Mouse (Mus musculus) CH12.LX (cell line): Measurements from ENCODE around the gene Nos1. TPM values are rescaled to one million over a fixed set of nuclear protein-coding genes. Genes with fewer than 3 reads are reported as not detected.

ENCODE experiments used
- DNase-seq: peaks from one replicate; pipeline ENCODE4 v3.0.0-alpha.2; 2013; ENCODE audit errors: extremely low read depth
- H3K27ac ChIP-seq: 2 replicates; pipeline ENCODE4 v1.5.1; 2012; ENCODE audit warnings: low read depth, mild to moderate bottlenecking, control low read depth, moderate library complexity; ENCODE audit not compliant: insufficient read depth
- H3K27me3 ChIP-seq: replicated peaks from 2 replicates; pipeline ENCODE3; 2012; ENCODE audit warnings: inconsistent platforms
- H3K36me3 ChIP-seq, 2 experiments: replicated peaks in 1 of 2; 2 replicates each; pipeline versions ENCODE3 to v1.6.1; 2012; ENCODE audit warnings: inconsistent platforms in 1 of 2, low read length in 1 of 2, mild to moderate bottlenecking in 1 of 2, mixed read lengths in 1 of 2, moderate library complexity in 1 of 2; ENCODE audit not compliant: control insufficient read depth in 1 of 2, insufficient read depth in 1 of 2
- H3K4me1 ChIP-seq, 2 experiments: 2 replicates each; pipeline ENCODE4 v1.6.1; 2012; ENCODE audit warnings: inconsistent platforms in 1 of 2, moderate library complexity in 1 of 2; ENCODE audit not compliant: insufficient read depth in 2 of 2, control insufficient read depth in 1 of 2
- H3K4me2 ChIP-seq: 2 replicates; pipeline ENCODE4 v1.6.1; 2012; ENCODE audit warnings: low read depth, mild to moderate bottlenecking, control low read depth; ENCODE audit not compliant: poor library complexity, insufficient read depth, severe bottlenecking
- H3K4me3 ChIP-seq, 3 experiments: fragments of 150-350 bp in 1 of 3; sonication (generic) in 1 of 3; replicated peaks in 1 of 3; 2 replicates each; pipeline versions ENCODE3 to v1.5.1; 2011 to 2012; ENCODE audit warnings: low read depth in 2 of 3, low read length in 2 of 3, mild to moderate bottlenecking in 2 of 3, moderate library complexity in 2 of 3, control low read depth in 1 of 3, improper control_type of control experiment in 1 of 3, inconsistent platforms in 1 of 3, mixed read lengths in 1 of 3; ENCODE audit not compliant: poor library complexity in 1 of 3
- H3K79me2 ChIP-seq: replicated peaks from 2 replicates; pipeline ENCODE4 v1.6.1; 2012; ENCODE audit warnings: mild to moderate bottlenecking, moderate library complexity; ENCODE audit not compliant: control insufficient read depth, poor library complexity, insufficient read depth, severe bottlenecking; ENCODE audit errors: extremely low read depth
- H3K9ac ChIP-seq: 2 replicates; pipeline ENCODE4 v1.6.1; 2012; ENCODE audit warnings: low read depth, mild to moderate bottlenecking, control low read depth, moderate library complexity; ENCODE audit not compliant: insufficient read depth
- H3K9me3 ChIP-seq: replicated peaks from 2 replicates; pipeline ENCODE3; 2012; ENCODE audit warnings: low read length, inconsistent platforms, mixed read lengths
- BHLHE40 ChIP-seq: IDR thresholded peaks from 2 replicates; pipeline ENCODE4 v1.6.1; 2011; ENCODE audit warnings: mild to moderate bottlenecking, low read depth, low read length, improper control_type of control experiment
- CHD1 ChIP-seq: IDR thresholded peaks from 2 replicates; pipeline ENCODE4 v1.6.1; 2012; ENCODE audit warnings: low read depth, low read length, improper control_type of control experiment, inconsistent platforms
- CHD2 ChIP-seq: IDR thresholded peaks from 2 replicates; pipeline ENCODE4 v1.6.1; 2011; ENCODE audit warnings: low read length, improper control_type of control experiment
- CTCF ChIP-seq, 2 experiments: IDR thresholded peaks in 1 of 2; conservative IDR thresholded peaks in 1 of 2; 2 replicates each; pipeline ENCODE4 v1.5.1; 2011 to 2012; ENCODE audit warnings: low read depth in 2 of 2, low read length in 2 of 2, improper control_type of control experiment in 1 of 2, inconsistent platforms in 1 of 2, mild to moderate bottlenecking in 1 of 2, moderate library complexity in 1 of 2
- E2F4 ChIP-seq: IDR thresholded peaks from 2 replicates; pipeline ENCODE4 v1.6.1; 2011; ENCODE audit warnings: low read depth, low read length, improper control_type of control experiment; ENCODE audit not compliant: insufficient replicate concordance
- ELF1 ChIP-seq: IDR thresholded peaks from 2 replicates; pipeline ENCODE4 v1.6.1; 2014; ENCODE audit warnings: low read depth, mild to moderate bottlenecking, inconsistent platforms, low read length, improper control_type of control experiment
- EP300 ChIP-seq: IDR thresholded peaks from 2 replicates; pipeline ENCODE4 v1.6.1; 2011; ENCODE audit warnings: low read length, improper control_type of control experiment
- ETS1 ChIP-seq: conservative IDR thresholded peaks from 2 replicates; pipeline ENCODE4 v1.6.1; 2012; ENCODE audit warnings: low read depth, mild to moderate bottlenecking, inconsistent platforms, low read length, improper control_type of control experiment, moderate library complexity
- GABPA ChIP-seq: IDR thresholded peaks from 2 replicates; pipeline ENCODE4 v1.6.1; 2012; ENCODE audit warnings: low read depth, low read length, improper control_type of control experiment, inconsistent platforms; ENCODE audit not compliant: insufficient replicate concordance
- JUND ChIP-seq: conservative IDR thresholded peaks from 2 replicates; pipeline ENCODE4 v1.6.1; 2011; ENCODE audit warnings: low read depth, low read length, improper control_type of control experiment
- KAT2A ChIP-seq: IDR thresholded peaks from 2 replicates; pipeline ENCODE4 v1.6.1; 2012; ENCODE audit warnings: low read length, improper control_type of control experiment, inconsistent platforms; ENCODE audit not compliant: insufficient replicate concordance
- NRF1 ChIP-seq: IDR thresholded peaks from 2 replicates; pipeline ENCODE4 v1.6.1; 2014; ENCODE audit warnings: low read depth, mild to moderate bottlenecking, inconsistent platforms, low read length, improper control_type of control experiment, moderate library complexity
- PAX5 ChIP-seq: IDR thresholded peaks from 2 replicates; pipeline ENCODE4 v1.6.1; 2012; ENCODE audit warnings: low read length, inconsistent platforms, mixed read lengths
- POLR2A ChIP-seq: IDR thresholded peaks from 2 replicates; pipeline ENCODE4 v1.6.1; 2011; ENCODE audit warnings: low read depth, mild to moderate bottlenecking, improper control_type of control experiment, low read length
- POLR2AphosphoS2 ChIP-seq: IDR thresholded peaks from 2 replicates; pipeline ENCODE4 v1.6.1; 2011; ENCODE audit warnings: low read depth, low read length, improper control_type of control experiment
- SIN3A ChIP-seq: IDR thresholded peaks from 2 replicates; pipeline ENCODE4 v1.6.1; 2012; ENCODE audit warnings: low read length, improper control_type of control experiment, inconsistent platforms
- SMC3 ChIP-seq: IDR thresholded peaks from 2 replicates; pipeline ENCODE4 v1.6.1; 2011; ENCODE audit warnings: low read depth, low read length, improper control_type of control experiment
- TBP ChIP-seq: conservative IDR thresholded peaks from 2 replicates; pipeline ENCODE4 v1.6.1; 2011; ENCODE audit warnings: low read depth, low read length, improper control_type of control experiment
- TCF12 ChIP-seq: IDR thresholded peaks from 2 replicates; pipeline ENCODE4 v1.6.1; 2014; ENCODE audit warnings: low read depth, mild to moderate bottlenecking, inconsistent platforms, low read length, improper control_type of control experiment
- UBTF ChIP-seq: IDR thresholded peaks from 2 replicates; pipeline ENCODE4 v1.6.1; 2012; ENCODE audit warnings: low read depth, mild to moderate bottlenecking, inconsistent platforms, low read length, improper control_type of control experiment, moderate library complexity
- ZC3H11A ChIP-seq: IDR thresholded peaks from 2 replicates; pipeline ENCODE4 v1.6.1; 2012; ENCODE audit warnings: low read depth, mild to moderate bottlenecking, inconsistent platforms, low read length, improper control_type of control experiment
- ZNF384 ChIP-seq: IDR thresholded peaks from 2 replicates; pipeline ENCODE4 v1.6.1; 2012; ENCODE audit warnings: low read depth, low read length, improper control_type of control experiment, inconsistent platforms
- dilution Hi-C: fragments of 300-500 bp; cut with MboI; formaldehyde crosslinking; loops from 2 replicates; pipeline ENCODE4 v1.14.3; 2020; ENCODE audit warnings: low sequenced_read_pairs; ENCODE audit not compliant: extremely low pct_unique_long_range_greater_than_20kb, extremely low pct_ligation_motif_present
- in situ Hi-C: fragments of 300-500 bp; cut with MboI; formaldehyde crosslinking; loops from 3 replicates; pipeline ENCODE4 v1.14.3; 2019; ENCODE audit warnings: low sequenced_read_pairs, low pct_ligation_motif_present, low pct_unique_long_range_greater_than_20kb, mixed read lengths
- polyA plus RNA-seq: library from polyadenylated mRNA; unstranded; fragments of >175 nt; gene quantifications from 2 replicates; pipeline ENCODE4 v1.2.1, GENCODE M21; 2012; ENCODE audit warnings: low read depth; ENCODE audit not compliant: insufficient read length
- total RNA-seq, 2 experiments: library from RNA; depleted of rRNA; stranded (reverse); fragments of 300-350 nt in 1 of 2; fragments of >200 nt in 1 of 2; gene quantifications; 2 replicates each; pipeline ENCODE4 v1.2.3; 2012 to 2014

The Nos1 gene
- total and polyA plus RNA-seq, 3 experiments, result 2.4 to 17.0 (median 5.6) TPM

GRCm38 (mm10) chr5:117995911-117996310, 215.1 kb downstream of the Nos1 start:
- peaks cover 0 to 2% of the 10 kb centered on the region in 2 experiments; a peak in 2 of 4 replicates for H3K4me1 ChIP-seq
- in situ Hi-C loops, result no loop called here
- H3K4me2 ChIP-seq, result no peak overlapping the region
- TF ChIP-seq TCF12 (no peak), CTCF (conservative IDR thresholded peaks at IDR 0.05 in 1 of 2, IDR thresholded peaks at IDR 0.05 in 1 of 2; ENCODE audit: low read depth in 2 of 2, low read length in 2 of 2) (no peak)
- TF ChIP-seq, all 38 proteins: peak for 0
- Histone ChIP-seq H3K9me3 (no peaks in the 10 kb centered on the region), H3K4me3 (no peak overlapping the region), H3K9ac (no peak overlapping the region), H3K27ac (no peak overlapping the region), H3K79me2 (no peaks in the 10 kb centered on the region), H3K36me3 (peaks cover 71 to 96% of the 10 kb centered on the region in 2 experiments), H3K27me3 (no peaks in the 10 kb centered on the region)
- no peak for DNase-seq
- dilution Hi-C loops, result no loop called here

- dilution Hi-C loops (no loop called here), in situ Hi-C loops (no loop called here)
- TF ChIP-seq PAX5 (no peak), POLR2A (no peak), TCF12 (no peak), BHLHE40 (no peak), E2F4 (no peak), CHD2 (no peak), CHD1 (no peak), NRF1 (no peak), KAT2A (no peak)
- Histone ChIP-seq H3K79me2 (no peaks in the 10 kb centered on the region), H3K9me3 (no peaks in the 10 kb centered on the region), H3K27ac (no peak overlapping the region), H3K36me3 (peaks cover 71 to 96% of the 10 kb centered on the region in 2 experiments), H3K9ac (no peak overlapping the region), H3K4me1 (no peaks in the 10 kb centered on the region), H3K4me2 (no peak overlapping the region), H3K27me3 (no peaks in the 10 kb centered on the region), H3K4me3 (no peak overlapping the region)
- DNase-seq, result no peak
Observed at GRCm38 (mm10) chr5:117996581-117996980, 215.7 kb downstream of the Nos1 start.

- Histone ChIP-seq H3K36me3 (peaks cover 75 to 96% of the 10 kb centered on the region in 2 experiments), H3K79me2 (no peaks in the 10 kb centered on the region), H3K4me3 (no peak overlapping the region), H3K4me2 (no peak overlapping the region), H3K4me1 (no peaks in the 10 kb centered on the region), H3K9me3 (no peaks in the 10 kb centered on the region), H3K9ac (no peak overlapping the region), H3K27me3 (no peaks in the 10 kb centered on the region), H3K27ac (no peak overlapping the region)
- in situ Hi-C loops (no loop called here), dilution Hi-C loops (no loop called here)
- no peak for DNase-seq
- TF ChIP-seq EP300, result no peak
- no peak for TF ChIP-seq ZNF384
- TF ChIP-seq GABPA, result no peak
- no peak for TF ChIP-seq CHD2
- no peak for TF ChIP-seq ELF1
- TF ChIP-seq JUND, result no peak
- no peak for TF ChIP-seq POLR2A
- TF ChIP-seq TBP, result no peak
- TF ChIP-seq SMC3, result no peak
- no peak for TF ChIP-seq CTCF (conservative IDR thresholded peaks at IDR 0.05 in 1 of 2, IDR thresholded peaks at IDR 0.05 in 1 of 2; ENCODE audit: low read depth in 2 of 2, low read length in 2 of 2)
- TF ChIP-seq UBTF, result no peak
- no peak for TF ChIP-seq ETS1
- TF ChIP-seq E2F4, result no peak
- no peak for TF ChIP-seq SIN3A
- no peak for TF ChIP-seq ZC3H11A
- no peak for TF ChIP-seq POLR2AphosphoS2
- TF ChIP-seq CHD1, result no peak
- no peak for TF ChIP-seq BHLHE40
Observed at GRCm38 (mm10) chr5:117997434-117997970, 216.7 kb downstream of the Nos1 start.
